Mouse (Mus musculus) neural tube, embryonic 11.5 days (tissue): ENCODE results near the gene Pdcd1lg2. TPM values are rescaled to one million over a fixed set of nuclear protein-coding genes. Genes with fewer than 3 reads are reported as not detected.

Source experiments
- ATAC-seq: fragments of 200-750 bp; cut with Nextera tagmentation; 2 replicates; pipeline ENCODE4 v1.8.0; 2017; ENCODE audit warnings: moderate number of reproducible peaks, mild to moderate bottlenecking, moderate TSS enrichment, moderate library complexity; ENCODE audit not compliant: insufficient read depth, low FRiP score, low TSS enrichment
- DNase-seq: peaks from one replicate; pipeline ENCODE4 v3.0.0-alpha.2; 2015; ENCODE audit warnings: low spot score
- H3K27ac ChIP-seq: fragments of 300-500 bp; sonication (generic); 2 replicates; pipeline ENCODE4 v1.5.1; 2014; ENCODE audit warnings: low read depth, mild to moderate bottlenecking, low read length
- H3K27me3 ChIP-seq: fragments of 300-500 bp; sonication (generic); 2 replicates; pipeline ENCODE4 v1.6.1; 2014; ENCODE audit warnings: mild to moderate bottlenecking, low read length, mixed read lengths; ENCODE audit not compliant: control insufficient read depth, insufficient read depth
- H3K36me3 ChIP-seq: fragments of 300-500 bp; sonication (generic); 2 replicates; pipeline ENCODE4 v1.6.1; 2014; ENCODE audit warnings: mild to moderate bottlenecking, low read length, moderate library complexity, mixed read lengths; ENCODE audit not compliant: control insufficient read depth, insufficient read depth
- H3K4me1 ChIP-seq: fragments of 300-500 bp; sonication (generic); 2 replicates; pipeline ENCODE4 v1.6.1; 2014; ENCODE audit warnings: low read length, mixed read lengths; ENCODE audit not compliant: control insufficient read depth, insufficient read depth
- H3K4me2 ChIP-seq: fragments of 300-500 bp; sonication (generic); 2 replicates; pipeline ENCODE4 v1.6.1; 2014; ENCODE audit warnings: low read depth, mild to moderate bottlenecking, moderate library complexity
- H3K4me3 ChIP-seq: fragments of 300-500 bp; sonication (generic); 2 replicates; pipeline ENCODE4 v1.5.1; 2014; ENCODE audit warnings: low read depth, low read length
- H3K9ac ChIP-seq: fragments of 300-500 bp; sonication (generic); 2 replicates; pipeline ENCODE4 v1.6.1; 2014; ENCODE audit warnings: mild to moderate bottlenecking, low read length
- H3K9me3 ChIP-seq: fragments of 300-500 bp; sonication (generic); 2 replicates; pipeline ENCODE4 v1.6.1; 2016; ENCODE audit warnings: low read length; ENCODE audit not compliant: control insufficient read depth
- WGBS: fragments of 180-500 bp; shearing (Covaris S2); extraction: QIAGEN DNeasy Blood & Tissue Kit; methylation state at CpG from one replicate; pipeline ENCODE4 v1.1.7; 2014; 5-methylcytosine and 5-hydroxymethylcytosine counted together
- polyA plus RNA-seq: library from polyadenylated mRNA; unstranded; fragments of >200 nt; fragmentation: Nextera tagmentation; extraction: Ambion mirVana; gene quantifications from 2 replicates; pipeline ENCODE4 v1.2.1, GENCODE M21; 2014

Gene Pdcd1lg2
- polyA plus RNA-seq, 1 experiment from 2014 or later, result not detected

DNA sequence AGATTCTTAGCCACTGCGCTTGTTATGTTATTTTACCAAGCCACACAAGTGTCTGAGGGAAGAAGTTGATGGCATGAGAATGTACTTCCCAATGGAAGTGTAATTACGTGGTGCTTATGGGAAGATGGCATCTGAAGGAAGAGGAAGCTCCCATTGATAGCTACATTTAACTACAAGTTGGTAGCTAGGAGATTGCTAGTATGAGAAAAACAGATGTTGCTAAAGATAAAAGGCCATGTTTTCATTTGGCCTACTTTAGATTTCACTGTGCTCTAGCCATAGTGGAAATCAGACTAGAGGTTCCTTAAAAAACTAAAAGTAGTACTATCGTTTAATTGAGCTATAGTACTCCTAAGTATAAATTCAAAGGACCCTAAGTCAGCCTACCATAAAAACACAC is 28.5 kb downstream of the Pdcd1lg2 start:
- Histone ChIP-seq H3K27ac (no peak overlapping the region), H3K9ac (no peak overlapping the region), H3K9me3 (no peaks in the 10 kb centered on the region), H3K4me3 (no peak overlapping the region), H3K36me3 (no peaks in the 10 kb centered on the region), H3K4me1 (no peaks in the 10 kb centered on the region), H3K27me3 (no peaks in the 10 kb centered on the region), H3K4me2 (no peak overlapping the region)
- DNase-seq, result no peak
- no peak for ATAC-seq
- WGBS, result 84% methylated on average over 3 of the region's 3 CpGs

DNA sequence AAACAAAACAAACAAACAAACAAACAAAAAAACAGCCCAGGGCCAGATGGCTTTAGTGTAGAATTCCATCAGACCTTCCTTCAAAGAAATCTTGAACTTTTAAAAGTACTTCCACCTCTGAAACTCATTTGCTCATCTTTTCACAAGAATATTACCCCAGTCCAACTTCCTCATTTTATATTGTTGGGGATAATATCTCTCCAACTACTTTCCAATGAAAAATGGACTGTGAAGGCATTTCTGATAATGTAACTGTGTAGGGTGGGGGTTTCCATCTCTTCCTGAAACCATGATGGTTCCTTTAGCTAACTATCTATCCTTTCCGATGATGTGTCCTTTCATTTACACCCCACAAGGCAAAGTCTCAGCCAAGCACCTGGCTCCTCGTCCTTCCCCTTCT is 31.8 kb downstream of the Pdcd1lg2 start:
- no peaks in the 10 kb centered on the region for H3K36me3 ChIP-seq
- H3K9me3 ChIP-seq, result no peaks in the 10 kb centered on the region
- ATAC-seq (no peak), DNase-seq (no peak)
- 84% methylated on average over 2 of the region's 2 CpGs for WGBS
- H3K4me2 ChIP-seq, result no peak overlapping the region
- no peak overlapping the region for H3K9ac ChIP-seq
- no peaks in the 10 kb centered on the region for H3K4me1 ChIP-seq
- no peaks in the 10 kb centered on the region for H3K27me3 ChIP-seq
- no peak overlapping the region for H3K27ac ChIP-seq
- no peak overlapping the region for H3K4me3 ChIP-seq

DNA sequence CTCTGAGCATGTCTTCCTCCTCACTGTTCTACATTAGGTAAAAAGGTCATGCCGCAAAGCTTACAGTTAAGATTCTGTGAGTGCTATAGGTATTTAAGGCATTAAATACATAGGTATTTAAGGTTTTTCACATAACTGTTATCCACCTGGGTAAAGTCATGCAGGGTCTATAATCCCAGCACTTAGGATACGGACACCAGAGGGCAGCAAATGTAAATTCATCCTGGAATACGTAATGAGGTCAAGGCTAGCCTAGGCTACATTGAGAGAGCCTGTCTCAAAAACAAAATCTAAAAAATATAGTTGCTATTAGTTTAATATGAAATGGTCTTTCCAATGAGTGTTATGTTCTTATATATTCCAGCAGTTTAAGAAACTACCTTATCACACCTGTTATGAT is 33.6 kb downstream of the Pdcd1lg2 start:
- WGBS, result 90% methylated on average over 3 of the region's 3 CpGs
- H3K4me1 ChIP-seq, result no peaks in the 10 kb centered on the region
- H3K27ac ChIP-seq, result no peak overlapping the region
- DNase-seq (no peak), ATAC-seq (no peak)
- no peak overlapping the region for H3K4me2 ChIP-seq
- no peaks in the 10 kb centered on the region for H3K9me3 ChIP-seq
- no peaks in the 10 kb centered on the region for H3K36me3 ChIP-seq
- H3K4me3 ChIP-seq, result no peak overlapping the region
- H3K9ac ChIP-seq, result no peak overlapping the region
- no peaks in the 10 kb centered on the region for H3K27me3 ChIP-seq

DNA sequence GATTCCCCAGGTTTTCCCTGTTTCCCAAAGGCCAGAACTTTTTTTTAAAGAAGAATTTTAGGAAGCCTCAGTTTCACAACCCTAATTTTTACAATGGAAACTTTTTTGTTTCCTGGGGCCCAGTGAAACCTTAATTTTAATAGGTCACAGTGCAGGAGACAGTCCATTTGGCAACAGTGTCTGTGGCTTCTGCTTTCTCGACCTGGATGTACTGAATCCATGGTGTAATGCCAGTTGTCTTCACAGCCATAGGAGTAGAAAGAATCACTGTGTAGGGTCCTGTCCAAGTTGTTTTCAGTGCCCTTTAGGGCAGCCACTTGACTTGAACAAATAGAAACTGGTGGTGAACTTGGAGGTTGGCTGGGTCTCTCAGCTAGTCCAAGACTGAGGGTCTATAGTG is 37.7 kb downstream of the Pdcd1lg2 start:
- H3K36me3 ChIP-seq, result no peaks in the 10 kb centered on the region
- 86% methylated on average over 1 of the region's 1 CpGs for WGBS
- H3K4me3 ChIP-seq, result no peak overlapping the region

DNA sequence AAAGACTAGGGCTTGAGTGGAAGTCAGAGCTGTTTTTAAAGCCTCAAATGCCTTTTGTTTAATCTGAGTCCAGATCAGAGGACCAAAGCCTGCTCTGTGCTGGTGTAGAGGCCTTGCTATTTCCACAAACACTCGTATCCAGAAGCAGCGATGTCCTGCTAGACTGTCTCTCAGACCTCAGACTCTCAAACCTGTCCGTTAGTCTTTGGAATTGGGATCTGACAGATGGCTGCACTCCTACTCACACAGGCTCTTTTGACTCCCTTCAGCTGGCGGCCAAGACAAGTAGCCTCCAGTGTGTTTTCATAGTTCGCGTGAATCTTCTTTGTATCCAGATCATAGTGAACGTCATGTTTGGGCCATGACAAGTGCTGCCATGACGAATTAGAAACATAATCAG is 39.7 kb downstream of the Pdcd1lg2 start:
- Histone ChIP-seq H3K27ac (no peak overlapping the region), H3K9ac (no peak overlapping the region), H3K4me2 (no peak overlapping the region), H3K36me3 (no peaks in the 10 kb centered on the region), H3K27me3 (no peaks in the 10 kb centered on the region), H3K4me1 (no peaks in the 10 kb centered on the region), H3K4me3 (no peak overlapping the region), H3K9me3 (no peaks in the 10 kb centered on the region)
- ATAC-seq (no peak), DNase-seq (no peak)
- WGBS, result 92% methylated on average over 8 of the region's 8 CpGs

More for the DNA sequence above, 37.7 kb downstream of the Pdcd1lg2 start:
- H3K9me3 ChIP-seq, result no peaks in the 10 kb centered on the region
- H3K4me1 ChIP-seq, result no peaks in the 10 kb centered on the region
- no peaks in the 10 kb centered on the region for H3K27me3 ChIP-seq
- no peak for ATAC-seq
- H3K27ac ChIP-seq, result no peak overlapping the region
- no peak for DNase-seq
- H3K9ac ChIP-seq, result no peak overlapping the region
- H3K4me2 ChIP-seq, result no peak overlapping the region

DNA sequence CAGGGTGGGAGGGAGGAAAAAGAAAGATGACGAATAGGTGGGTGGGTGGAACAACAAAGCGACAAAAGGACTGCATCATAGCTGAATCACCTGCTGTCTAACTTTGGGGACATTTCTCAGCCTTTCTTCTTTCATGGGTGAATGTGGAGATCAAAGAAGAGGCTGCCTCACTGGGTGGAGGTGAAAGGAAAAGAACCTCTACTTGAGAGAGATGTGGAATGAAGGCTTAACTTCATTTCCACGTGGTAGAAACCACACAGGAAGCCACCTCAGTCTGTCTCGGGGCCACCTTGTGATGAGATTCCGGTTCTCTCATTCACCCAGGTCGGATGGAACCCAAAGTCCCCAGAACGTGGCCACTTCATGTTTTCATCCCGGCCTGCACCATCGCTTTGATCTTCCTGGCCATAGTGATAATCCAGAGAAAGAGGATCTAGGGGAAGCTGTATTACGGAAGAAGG is 43.5 kb downstream of the Pdcd1lg2 start:
- H3K27ac ChIP-seq, result no peak overlapping the region
- no peak overlapping the region for H3K4me3 ChIP-seq
- DNase-seq (no peak), ATAC-seq (no peak)
- WGBS, result 85% methylated on average over 10 of the region's 10 CpGs
- no peaks in the 10 kb centered on the region for H3K9me3 ChIP-seq
- H3K4me1 ChIP-seq, result no peaks in the 10 kb centered on the region
- H3K27me3 ChIP-seq, result no peaks in the 10 kb centered on the region
- no peak overlapping the region for H3K9ac ChIP-seq
- no peak overlapping the region for H3K4me2 ChIP-seq
- H3K36me3 ChIP-seq, result no peaks in the 10 kb centered on the region

DNA sequence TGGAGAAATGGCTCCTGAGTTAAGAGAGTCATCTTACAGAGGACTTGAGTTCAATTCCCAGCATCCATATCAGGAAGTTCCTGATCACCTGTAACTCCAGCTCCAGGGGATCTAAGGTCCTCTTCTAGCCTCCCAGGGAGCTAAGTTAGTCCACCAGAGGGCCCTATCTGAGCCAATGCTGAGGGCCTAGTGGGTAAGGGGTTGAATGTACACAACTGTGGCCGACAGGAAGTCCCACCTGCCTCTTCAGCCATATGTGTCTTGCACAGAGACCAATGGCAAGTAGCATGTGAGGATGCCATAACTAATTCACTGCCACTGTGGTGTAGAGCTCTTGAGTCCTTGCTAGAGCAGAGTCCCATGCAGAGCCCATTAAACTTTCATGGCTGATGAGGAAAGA is 44.4 kb downstream of the Pdcd1lg2 start:
- H3K27ac ChIP-seq, result no peak overlapping the region
- no peak for ATAC-seq
- no peak overlapping the region for H3K4me3 ChIP-seq
- DNase-seq, result no peak
- no peaks in the 10 kb centered on the region for H3K4me1 ChIP-seq
- no peaks in the 10 kb centered on the region for H3K27me3 ChIP-seq
- no peak overlapping the region for H3K4me2 ChIP-seq
- no peaks in the 10 kb centered on the region for H3K9me3 ChIP-seq
- no peak overlapping the region for H3K9ac ChIP-seq
- no peaks in the 10 kb centered on the region for H3K36me3 ChIP-seq
- 71% methylated on average over 1 of the region's 1 CpGs for WGBS

DNA sequence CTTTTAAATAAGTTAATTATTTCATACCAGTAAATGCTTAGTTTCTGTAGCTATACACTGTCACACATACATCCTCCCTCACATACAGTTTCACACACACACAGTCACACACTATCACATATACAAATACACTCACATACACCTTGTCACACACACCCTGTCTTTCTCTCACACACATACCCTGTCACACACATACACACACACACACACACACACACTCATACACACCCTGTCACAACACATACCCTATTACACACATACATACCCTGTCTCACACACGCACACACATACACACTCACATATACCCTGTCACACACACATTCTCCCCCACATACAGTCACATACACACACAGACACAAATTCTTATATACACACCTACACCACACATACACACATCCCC is 47.3 kb downstream of the Pdcd1lg2 start:
- Histone ChIP-seq H3K27ac (no peak overlapping the region), H3K4me2 (no peak overlapping the region), H3K9me3 (no peaks in the 10 kb centered on the region), H3K9ac (no peak overlapping the region), H3K27me3 (no peaks in the 10 kb centered on the region), H3K4me3 (no peak overlapping the region), H3K36me3 (no peaks in the 10 kb centered on the region), H3K4me1 (no peaks in the 10 kb centered on the region)
- WGBS, result 97% methylated on average over 1 of the region's 1 CpGs
- ATAC-seq, result no peak
- no peak for DNase-seq

DNA sequence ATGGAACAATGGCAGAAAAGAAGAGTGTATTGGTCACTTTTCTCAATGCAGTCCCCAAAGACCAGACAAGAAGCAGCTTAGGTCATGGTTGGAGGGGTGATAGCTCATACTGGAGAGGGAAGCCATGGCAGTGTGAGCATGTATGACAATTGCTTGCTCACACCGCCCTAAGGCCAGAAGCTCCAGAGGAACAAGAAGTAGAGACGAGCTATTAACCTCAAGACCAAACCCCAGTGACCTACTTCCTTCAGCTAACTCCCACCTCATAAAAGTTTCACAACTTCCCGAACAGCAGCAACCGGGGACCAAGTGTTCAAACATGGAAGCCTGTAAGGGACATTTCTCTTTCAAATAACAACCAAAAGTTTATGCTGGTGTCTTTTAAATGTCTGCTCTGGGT is 51.7 kb downstream of the Pdcd1lg2 start:
- Histone ChIP-seq H3K27ac (no peak overlapping the region), H3K27me3 (no peaks in the 10 kb centered on the region), H3K4me1 (no peaks in the 10 kb centered on the region), H3K9ac (no peak overlapping the region), H3K4me3 (no peak overlapping the region), H3K4me2 (no peak overlapping the region), H3K36me3 (no peaks in the 10 kb centered on the region), H3K9me3 (no peaks in the 10 kb centered on the region)
- ATAC-seq, result no peak
- 82% methylated on average over 4 of the region's 4 CpGs for WGBS
- DNase-seq, result no peak
